Mouse (Mus musculus) forebrain, embryonic 11.5 days (tissue): Measurements from ENCODE around the gene Clptm1. TPM values are rescaled to one million over a fixed set of nuclear protein-coding genes. Genes with fewer than 3 reads are reported as not detected.

Source experiments
- ATAC-seq: fragments of 200-750 bp; cut with Nextera tagmentation; replicated peaks from 2 replicates; pipeline ENCODE4 v1.8.0; 2017; ENCODE audit warnings: moderate TSS enrichment; ENCODE audit not compliant: low FRiP score
- DNase-seq: peaks from one replicate; pipeline ENCODE4 v3.0.0-alpha.2; 2017; ENCODE audit warnings: low spot score
- H3K27ac ChIP-seq: fragments of 300-500 bp; sonication (generic); 2 replicates; pipeline ENCODE4 v1.5.1; 2014; ENCODE audit warnings: low read depth, low read length
- H3K27me3 ChIP-seq: fragments of 300-500 bp; sonication (generic); 2 replicates; pipeline ENCODE4 v1.6.1; 2014; ENCODE audit warnings: mild to moderate bottlenecking, low read length, mixed read lengths; ENCODE audit not compliant: control insufficient read depth, insufficient read depth
- H3K36me3 ChIP-seq: fragments of 300-500 bp; sonication (generic); 2 replicates; pipeline ENCODE4 v1.6.1; 2014; ENCODE audit warnings: mild to moderate bottlenecking, low read length, moderate library complexity, mixed read lengths; ENCODE audit not compliant: control insufficient read depth, insufficient read depth
- H3K4me1 ChIP-seq: fragments of 300-500 bp; sonication (generic); replicated peaks from 2 replicates; pipeline ENCODE4 v1.6.1; 2014; ENCODE audit warnings: low read length, mixed read lengths; ENCODE audit not compliant: control insufficient read depth, insufficient read depth
- H3K4me2 ChIP-seq: fragments of 300-500 bp; sonication (generic); 2 replicates; pipeline ENCODE4 v1.6.1; 2014; ENCODE audit warnings: low read depth, mild to moderate bottlenecking, low read length, moderate library complexity, mixed read lengths; ENCODE audit not compliant: severe bottlenecking
- H3K4me3 ChIP-seq: fragments of 300-500 bp; sonication (generic); 2 replicates; pipeline ENCODE4 v1.5.1; 2014; ENCODE audit warnings: low read depth, low read length
- H3K9ac ChIP-seq: fragments of 300-500 bp; sonication (generic); 2 replicates; pipeline ENCODE4 v1.6.1; 2014; ENCODE audit warnings: low read length
- H3K9me3 ChIP-seq: fragments of 300-500 bp; sonication (generic); 2 replicates; pipeline ENCODE4 v1.6.1; 2016; ENCODE audit warnings: low read length, mixed read lengths; ENCODE audit not compliant: control insufficient read depth
- WGBS: fragments of 180-500 bp; shearing (Covaris S2); extraction: QIAGEN DNeasy Blood & Tissue Kit; methylation state at CpG from one replicate; pipeline ENCODE4 v1.1.7; 2014; 5-methylcytosine and 5-hydroxymethylcytosine counted together
- polyA plus RNA-seq: library from polyadenylated mRNA; unstranded; fragments of >200 nt; fragmentation: Nextera tagmentation; extraction: Ambion mirVana; gene quantifications from 2 replicates; pipeline ENCODE4 v1.2.1, GENCODE M21; 2014

Gene Clptm1
- polyA plus RNA-seq, 1 experiment from 2014 or later = 89.1 TPM

- DNase-seq (no peak), ATAC-seq (no peak)
- H3K9ac ChIP-seq = no peak overlapping the region
- peaks cover 5% of the 10 kb centered on the region; the same call in 1 of the 2 replicates for H3K36me3 ChIP-seq
- no peak overlapping the region for H3K4me3 ChIP-seq
- H3K4me2 ChIP-seq = peak overlapping the region; percentile 58
- no peaks in the 10 kb centered on the region for H3K9me3 ChIP-seq
- 0 out of 2 replicates have a peak, but pooled peaks cover 8% of the 10 kb centered on the region for H3K4me1 ChIP-seq
- WGBS = 88% methylated on average over 12 of the region's 12 CpGs
- H3K27me3 ChIP-seq = no peaks in the 10 kb centered on the region
- H3K27ac ChIP-seq = no peak overlapping the region
Measured at GRCm38 (mm10) chr7:19603055-19603454, 61.8 kb downstream of the Clptm1 start.

- H3K27me3 ChIP-seq = no peaks in the 10 kb centered on the region
- 0 out of 2 replicates have a peak, but pooled peaks cover 8% of the 10 kb centered on the region for H3K4me1 ChIP-seq
- WGBS = 73% methylated on average over 5 of the region's 5 CpGs
- no peak overlapping the region for H3K4me3 ChIP-seq
- no peak overlapping the region for H3K4me2 ChIP-seq
- no peak overlapping the region for H3K9ac ChIP-seq
- DNase-seq (no peak), ATAC-seq (no peak)
- no peak overlapping the region for H3K27ac ChIP-seq
- peaks cover 8% of the 10 kb centered on the region; the same call in 1 of the 2 replicates for H3K36me3 ChIP-seq
- H3K9me3 ChIP-seq = no peaks in the 10 kb centered on the region
Measured at GRCm38 (mm10) chr7:19600562-19600961, 64.3 kb downstream of the Clptm1 start.

- Histone ChIP-seq H3K4me2 (no peak overlapping the region), H3K9ac (no peak overlapping the region), H3K27me3 (no peaks in the 10 kb centered on the region), H3K4me3 (no peak overlapping the region), H3K27ac (no peak overlapping the region), H3K36me3 (peaks cover 17% of the 10 kb centered on the region), H3K4me1 (no peaks in the 10 kb centered on the region), H3K9me3 (no peaks in the 10 kb centered on the region)
- no peak for DNase-seq
- WGBS = 91% methylated on average over 10 of the region's 10 CpGs
- ATAC-seq = no peak
Measured at GRCm38 (mm10) chr7:19593061-19593730, 71.6 kb downstream of the Clptm1 start.

GRCm38 (mm10) chr7:19589917-19590316 lies 74.9 kb downstream of the Clptm1 start:
- peak; percentile 76 for DNase-seq
- 68% methylated on average over 3 of the region's 3 CpGs for WGBS

GRCm38 (mm10) chr7:19589207-19589606 lies 75.6 kb downstream of the Clptm1 start:
- no peak for ATAC-seq
- Histone ChIP-seq H3K4me2 (no peak overlapping the region), H3K27ac (no peak overlapping the region), H3K36me3 (peaks cover 42% of the 10 kb centered on the region), H3K27me3 (no peaks in the 10 kb centered on the region), H3K4me3 (no peak overlapping the region), H3K9me3 (no peaks in the 10 kb centered on the region), H3K4me1 (no peaks in the 10 kb centered on the region), H3K9ac (no peak overlapping the region)
- 60% methylated on average over 3 of the region's 3 CpGs for WGBS
- DNase-seq = peak; percentile 74

More at GRCm38 (mm10) chr7:19589917-19590316, 74.9 kb downstream of the Clptm1 start:
- Histone ChIP-seq H3K27me3 (no peaks in the 10 kb centered on the region), H3K9ac (no peak overlapping the region), H3K4me1 (no peaks in the 10 kb centered on the region), H3K27ac (no peak overlapping the region), H3K9me3 (no peaks in the 10 kb centered on the region), H3K4me2 (no peak overlapping the region), H3K36me3 (peaks cover 38% of the 10 kb centered on the region), H3K4me3 (no peak overlapping the region)
- 0 out of 2 replicates have a peak, but pooled peaks have one; percentile 40 for ATAC-seq

GRCm38 (mm10) chr7:19586269-19586668 lies 78.6 kb downstream of the Clptm1 start:
- 75% methylated on average over 46 of the region's 46 CpGs for WGBS
- H3K36me3 ChIP-seq = peaks cover 42% of the 10 kb centered on the region
- ATAC-seq = no peak

More at GRCm38 (mm10) chr7:19586269-19586668, 78.6 kb downstream of the Clptm1 start:
- H3K4me2 ChIP-seq = no peak overlapping the region
- no peak for DNase-seq
- H3K4me3 ChIP-seq = no peak overlapping the region
- no peaks in the 10 kb centered on the region for H3K9me3 ChIP-seq
- H3K27me3 ChIP-seq = no peaks in the 10 kb centered on the region
- H3K4me1 ChIP-seq = no peaks in the 10 kb centered on the region
- H3K27ac ChIP-seq = no peak overlapping the region
- H3K9ac ChIP-seq = no peak overlapping the region

Other genes with a start within 250 kb of the Clptm1 start
- gene Mark4, start 206.2 kb downstream of the Clptm1 start, polyA plus RNA-seq = 11.0 and 13.2 TPM in 2 replicates
- 1.2 and 1.4 TPM in 2 replicates for gene Exoc3l2, start 201.7 kb downstream of the Clptm1 start, polyA plus RNA-seq
- gene Bloc1s3, start 156.7 kb downstream of the Clptm1 start, polyA plus RNA-seq = 2.9 and 4.5 TPM in 2 replicates
- 43.7 and 54.1 TPM in 2 replicates for gene Trappc6a, start 156.6 kb downstream of the Clptm1 start, polyA plus RNA-seq
- gene Nkpd1, start 147.2 kb downstream of the Clptm1 start, polyA plus RNA-seq = 0.11 TPM in 1 of 2 replicates, not detected in the other
- 5.1 and 7.8 TPM in 2 replicates for gene Ppp1r37, start 102.0 kb downstream of the Clptm1 start, polyA plus RNA-seq
- gene Zfp296, start 87.7 kb downstream of the Clptm1 start, polyA plus RNA-seq = 0.40 and 0.47 TPM in 2 replicates
- 151 and 156 TPM in 2 replicates for gene Gemin7, start 87.4 kb downstream of the Clptm1 start, polyA plus RNA-seq
- gene Clasrp, start 60.5 kb downstream of the Clptm1 start, polyA plus RNA-seq = 59.7 and 64.1 TPM in 2 replicates
- gene Relb, start 35.6 kb downstream of the Clptm1 start, polyA plus RNA-seq = 2.9 and 3.7 TPM in 2 replicates
- not detected in 2 replicates for gene Apoc2, start 12.9 kb upstream of the Clptm1 start, polyA plus RNA-seq
- not detected in 2 replicates for gene Gm44805, start 16.4 kb upstream of the Clptm1 start, polyA plus RNA-seq
- not detected in 2 replicates for gene Apoc4, start 16.4 kb upstream of the Clptm1 start, polyA plus RNA-seq
- 1.00 and 2.0 TPM in 2 replicates for gene Apoc1, start 27.6 kb upstream of the Clptm1 start, polyA plus RNA-seq
- gene Apoe, start 34.2 kb upstream of the Clptm1 start, polyA plus RNA-seq = 125 and 152 TPM in 2 replicates
- gene Tomm40, start 50.4 kb upstream of the Clptm1 start, polyA plus RNA-seq = 160 and 171 TPM in 2 replicates
- 56.0 and 59.2 TPM in 2 replicates for gene Nectin2, start 85.5 kb upstream of the Clptm1 start, polyA plus RNA-seq
- 17.6 and 21.5 TPM in 2 replicates for gene Bcam, start 106.0 kb upstream of the Clptm1 start, polyA plus RNA-seq
- gene Cblc, start 131.8 kb upstream of the Clptm1 start, polyA plus RNA-seq = 0.28 and 0.84 TPM in 2 replicates
- 0.51 and 1.1 TPM in 2 replicates for gene Bcl3, start 157.7 kb upstream of the Clptm1 start, polyA plus RNA-seq
- gene Gm19345, start 187.0 kb upstream of the Clptm1 start, polyA plus RNA-seq = not detected in 2 replicates
- gene Ceacam16, start 196.3 kb upstream of the Clptm1 start, polyA plus RNA-seq = 0.32 TPM in 1 of 2 replicates, not detected in the other
- gene Ceacam19, start 222.9 kb upstream of the Clptm1 start, polyA plus RNA-seq = not detected in 2 replicates